Mouse (Mus musculus) heart, postnatal 0 days (tissue): ENCODE measurements at regions not wholly inside any gene's neighbourhood (a gene's known extent, or its start where the extent isn't known, plus 50 kb on each side); places are given as distances from the start of the nearest gene placed in this dataset.

Experiments
- CTCF ChIP-seq: IDR thresholded peaks from 2 replicates; pipeline ENCODE4 v1.5.1; 2016; ENCODE audit warnings: antibody characterized with exemption, control low read depth, low read depth
- EP300 ChIP-seq: IDR thresholded peaks from 2 replicates; pipeline ENCODE4 v1.6.1; 2016; ENCODE audit warnings: antibody characterized with exemption, low read depth

DNA sequence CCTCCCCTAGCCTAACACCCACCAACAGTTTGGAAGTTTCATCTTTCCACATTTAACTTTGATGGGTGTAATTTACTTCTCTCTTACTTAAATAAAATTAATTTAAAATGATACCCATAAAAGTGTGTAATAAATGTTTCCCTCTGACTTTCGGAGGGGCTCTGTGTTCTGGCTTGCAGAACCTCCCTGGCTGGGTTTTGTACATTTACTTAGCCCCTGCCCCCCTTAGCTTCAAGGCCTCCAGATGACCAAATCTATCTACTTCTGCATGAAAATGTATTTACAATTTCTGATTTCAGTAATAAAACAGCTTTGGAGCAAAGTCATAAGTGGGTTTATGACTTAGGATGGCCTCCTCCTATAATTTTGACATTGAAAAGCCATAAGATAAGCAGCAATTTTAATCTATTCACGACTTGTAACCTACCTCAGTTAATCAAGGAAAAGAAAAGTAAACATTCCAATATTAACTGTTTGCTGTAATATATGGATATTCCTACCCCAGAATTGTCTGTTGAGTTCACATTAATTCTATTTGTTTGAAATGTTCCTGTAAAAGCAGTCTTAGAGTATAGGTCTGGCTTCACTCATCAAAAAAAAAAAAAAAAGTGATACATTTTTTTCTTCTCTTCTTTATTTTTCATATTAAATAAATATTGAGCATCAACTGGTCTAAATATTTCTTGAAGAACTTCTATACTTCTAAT, 147.2 kb upstream of the Cxadr start:
- no peak for TF ChIP-seq CTCF
- TF ChIP-seq EP300, result no peak
